Comparison of ENCODE assay signal across 8 mouse cellular contexts in the genomic region with DNA sequence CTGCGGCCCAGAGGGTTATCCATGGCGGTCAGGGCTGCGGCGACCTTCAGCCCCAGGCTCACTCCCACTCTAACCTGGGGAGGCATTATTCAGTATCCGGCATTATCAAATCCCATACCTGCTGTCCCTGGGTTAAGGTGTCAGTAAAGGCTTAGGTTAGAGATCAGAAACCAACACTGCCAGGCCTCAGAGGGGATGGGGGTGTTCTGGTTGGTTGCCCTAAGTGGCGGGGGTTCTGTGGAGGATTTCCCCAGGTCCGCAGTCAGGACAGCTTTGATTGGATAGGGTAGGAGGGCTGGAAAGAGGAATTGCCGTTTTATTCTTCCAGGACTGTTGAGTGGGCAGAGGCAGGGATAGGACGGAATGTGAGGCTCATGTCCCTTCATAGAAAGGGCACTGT. TPM values are rescaled to one million over a fixed set of nuclear protein-coding genes. Genes with fewer than 3 reads are reported as not detected.
DNase-seq lines count a peak whose midpoint lies in the region; ATAC-seq and TF ChIP-seq lines count a peak whose summit lies in the region.

No protein-coding gene starts in this region.

- peak overlapping the region; percentile 98 for H3K27ac ChIP-seq in heart, embryonic 15.5 days
- peak overlapping the region; percentile 91 for H3K27ac ChIP-seq in forebrain, postnatal 0 days (ENCODE audit: low read depth, low read length)
- H3K27ac ChIP-seq in macrophage, result 0 out of 2 replicates have a peak overlapping the region, but pooled peaks have one; percentile 58

- peaks cover 35% of the 10 kb centered on the region for H3K27me3 ChIP-seq in heart, embryonic 15.5 days
- H3K27me3 ChIP-seq in G1E (ENCODE audit: insufficient read depth, low read length), result peaks cover 6% of the 10 kb centered on the region; the same call in 1 of the 2 replicates
- peaks cover 27% of the 10 kb centered on the region for H3K27me3 ChIP-seq in forebrain, postnatal 0 days (ENCODE audit: insufficient read depth, low read length)

- H3K36me3 ChIP-seq in heart, embryonic 15.5 days, result peaks cover 31% of the 10 kb centered on the region
- H3K36me3 ChIP-seq in G1E (replicated peaks) (peaks cover 49% of the 10 kb centered on the region), macrophage (ENCODE audit: inconsistent target) (peaks cover 21% of the 10 kb centered on the region)
- H3K36me3 ChIP-seq in forebrain, postnatal 0 days (ENCODE audit: insufficient read depth), result peaks cover 30% of the 10 kb centered on the region

- peak overlapping the region; percentile 86 for H3K9ac ChIP-seq in heart, embryonic 15.5 days
- H3K9ac ChIP-seq in forebrain, postnatal 0 days, result peak overlapping the region; percentile 92

- no peaks in the 10 kb centered on the region for H3K9me3 ChIP-seq in heart, embryonic 15.5 days (replicated peaks)
- H3K9me3 ChIP-seq in G1E (replicated peaks), result peaks cover 20% of the 10 kb centered on the region
- no peaks in the 10 kb centered on the region for H3K9me3 ChIP-seq in forebrain, postnatal 0 days (ENCODE audit: low read length)

- H3K79me2 ChIP-seq in macrophage (ENCODE audit: inconsistent target), result peaks cover 7% of the 10 kb centered on the region; the same call in 1 of the 2 replicates

- DNase-seq in heart, adult 9 months (ENCODE audit: low spot score in 2 of 2), result no peak
- DNase-seq in G1E (ENCODE audit: low spot score), result no peak
- DNase-seq in forebrain, postnatal 0 days, result no peak
- DNase-seq in left cerebral cortex, adult 18-20 months (ENCODE audit: low spot score in 2 of 2), result no peak
- DNase-seq in adrenal gland, adult 8-10 months, result no peak
- no peak for DNase-seq in layer of hippocampus, adult 11-12 months (ENCODE audit: low spot score)

- peaks cover 38% of the 10 kb centered on the region for H3K4me1 ChIP-seq in heart, embryonic 15.5 days (replicated peaks)
- H3K4me1 ChIP-seq in G1E (ENCODE audit: insufficient read depth, low read depth, low read length), result peaks cover 55% of the 10 kb centered on the region
- peaks cover 7% of the 10 kb centered on the region; the same call in 1 of the 2 replicates for H3K4me1 ChIP-seq in forebrain, postnatal 0 days (ENCODE audit: insufficient read depth)

- no peak for ATAC-seq in heart, embryonic 15.5 days (replicated peaks; ENCODE audit: insufficient number of reproducible peaks, insufficient read depth, low FRiP score, low read depth)
- no peak for ATAC-seq in G1E (ENCODE audit: extremely low read depth, insufficient number of reproducible peaks, low FRiP score, poor library complexity, severe bottlenecking)
- no peak for ATAC-seq in forebrain, postnatal 0 days

- TF ChIP-seq CTCF in G1E (IDR thresholded peaks at IDR 0.05; ENCODE audit: low read depth, low read length), result no peak
- no peak for TF ChIP-seq CTCF in forebrain, postnatal 0 days (IDR thresholded peaks at IDR 0.05; ENCODE audit: low read depth)

- peak overlapping the region; percentile 95 for H3K4me2 ChIP-seq in heart, embryonic 15.5 days
- peak overlapping the region; percentile 78 for H3K4me2 ChIP-seq in forebrain, postnatal 0 days (ENCODE audit: low read depth)

- H3K4me3 ChIP-seq in heart, embryonic 15.5 days, result peak overlapping the region; percentile 92
- peak overlapping the region; percentile 86 for H3K4me3 ChIP-seq in G1E (ENCODE audit: low read depth, low read length)
- peak overlapping the region; percentile 70 for H3K4me3 ChIP-seq in forebrain, postnatal 0 days (ENCODE audit: low read depth, low read length)
- H3K4me3 ChIP-seq in macrophage (ENCODE audit: inconsistent target), result peak overlapping the region; percentile 45; the same call in 1 of the 2 replicates

- WGBS in heart, embryonic 15.5 days, result 49% methylated on average over 9 of the region's 9 CpGs
- WGBS in forebrain, postnatal 0 days, result 49% methylated on average over 9 of the region's 9 CpGs
- WGBS in macrophage (ENCODE audit: missing documents), result 74% methylated on average over 9 of the region's 9 CpGs

RNA-seq across cellular contexts. Expression of a gene that starts 0.7 kb away (rescaled TPM):
- 7.0 and 8.2 TPM in 2 replicates for polyA plus RNA-seq in heart, embryonic 15.5 days (2015; fragmentation: Nextera tagmentation; extraction: Ambion mirVana)
- total RNA-seq in G1E (2014; fragmentation: Nextera tagmentation) (9.5 and 15.0 TPM in 2 replicates), G1E (2017) (26.2 and 27.8 TPM in 2 replicates)
- polyA plus RNA-seq in G1E (2012) (62.3 and 64.6 TPM in 2 replicates), macrophage (2018) (8.7 to 28.2 TPM (median 22.9 TPM) in 3 replicates)
- total RNA-seq in forebrain, postnatal 0 days (2014; rRNA removed), result 34.6 and 37.6 TPM in 2 replicates
- 24.0 and 24.2 TPM in 2 replicates for polyA plus RNA-seq in forebrain, postnatal 0 days (2015; fragmentation: Nextera tagmentation; extraction: Ambion mirVana)
- 1 to 10 TPM in 20 of 26 experiments, under 1 TPM in 2, not detected in 4; 0.90 to 5.9 (median 2.2) TPM for total RNA-seq in macrophage (2018; cell fraction: chromatin; rRNA removed)
- total RNA-seq in macrophage (2018; cell fraction: cytosol; rRNA removed), result 10 to 100 TPM; 10.7 to 28.9 (median 17.2) TPM
- total RNA-seq in macrophage (2018; cell fraction: nucleus; rRNA removed), result 10 to 100 TPM in 5 of 26 experiments, 1 to 10 TPM in 21; 3.4 to 16.4 (median 7.6) TPM
- total RNA-seq in left cerebral cortex, adult 18-20 months (2021), result 10 to 100 TPM; 27.7 to 28.6 TPM
- total RNA-seq in adrenal gland, adult 8-10 months (2022), result 10 to 100 TPM; 18.7 to 28.6 (median 24.6) TPM

RNA-seq across cellular contexts. Expression of a gene that starts 2.5 kb away (rescaled TPM):
- polyA plus RNA-seq in heart, embryonic 15.5 days (2015; fragmentation: Nextera tagmentation; extraction: Ambion mirVana), result 1.2 and 1.3 TPM in 2 replicates
- total RNA-seq in G1E (2014; fragmentation: Nextera tagmentation), result not detected in 2 replicates
- 0.27 and 0.35 TPM in 2 replicates for total RNA-seq in G1E (2017)
- polyA plus RNA-seq in G1E (2012), result 0.61 and 0.69 TPM in 2 replicates
- total RNA-seq in forebrain, postnatal 0 days (2014; rRNA removed), result 3.7 and 5.2 TPM in 2 replicates
- polyA plus RNA-seq in forebrain, postnatal 0 days (2015; fragmentation: Nextera tagmentation; extraction: Ambion mirVana), result 3.5 and 4.1 TPM in 2 replicates
- total RNA-seq in macrophage (2018; cell fraction: chromatin; rRNA removed), result not detected
- 1 to 10 TPM in 5 of 26 experiments, under 1 TPM in 21; 0.34 to 1.5 (median 0.81) TPM for total RNA-seq in macrophage (2018; cell fraction: cytosol; rRNA removed)
- total RNA-seq in macrophage (2018; cell fraction: nucleus; rRNA removed), result 1 to 10 TPM in 1 of 26 experiments, under 1 TPM in 9, not detected in 16; 0.33 to 1.0 (median 0.61) TPM
- 0.43 to 1.6 TPM (median 0.93 TPM) in 3 replicates for polyA plus RNA-seq in macrophage (2018)
- total RNA-seq in left cerebral cortex, adult 18-20 months (2021), result 1 to 10 TPM; 1.5 TPM
- under 1 TPM; 0.22 to 0.73 (median 0.51) TPM for total RNA-seq in adrenal gland, adult 8-10 months (2022)

RNA-seq across cellular contexts. Expression of a gene that starts 4.7 kb away (rescaled TPM):
- polyA plus RNA-seq in heart, embryonic 15.5 days (2015; fragmentation: Nextera tagmentation; extraction: Ambion mirVana), result 0.96 and 1.1 TPM in 2 replicates
- total RNA-seq in G1E (2014; fragmentation: Nextera tagmentation), result not detected in 2 replicates
- not detected in 2 replicates for total RNA-seq in G1E (2017)
- polyA plus RNA-seq in G1E (2012), result not detected in 2 replicates
- 3.5 and 5.0 TPM in 2 replicates for total RNA-seq in forebrain, postnatal 0 days (2014; rRNA removed)
- 6.9 and 9.9 TPM in 2 replicates for polyA plus RNA-seq in forebrain, postnatal 0 days (2015; fragmentation: Nextera tagmentation; extraction: Ambion mirVana)
- total RNA-seq in macrophage (2018; cell fraction: chromatin; rRNA removed), result not detected
- not detected for total RNA-seq in macrophage (2018; cell fraction: cytosol; rRNA removed)
- not detected for total RNA-seq in macrophage (2018; cell fraction: nucleus; rRNA removed)
- polyA plus RNA-seq in macrophage (2018), result not detected in 3 replicates
- total RNA-seq in left cerebral cortex, adult 18-20 months (2021), result 1 to 10 TPM; 2.0 to 2.1 TPM
- under 1 TPM; 0.34 to 0.73 (median 0.43) TPM for total RNA-seq in adrenal gland, adult 8-10 months (2022)

RNA-seq across cellular contexts. Expression of a gene that starts 10.4 kb away (rescaled TPM):
- polyA plus RNA-seq in heart, embryonic 15.5 days (2015; fragmentation: Nextera tagmentation; extraction: Ambion mirVana), result not detected in 2 replicates
- total RNA-seq in G1E (2014; fragmentation: Nextera tagmentation) (not detected in 2 replicates), G1E (2017) (0.05 TPM in 1 of 2 replicates, not detected in the other)
- polyA plus RNA-seq in G1E (2012) (not detected in 2 replicates), macrophage (2018) (not detected in 3 replicates)
- 0.10 and 0.23 TPM in 2 replicates for total RNA-seq in forebrain, postnatal 0 days (2014; rRNA removed)
- polyA plus RNA-seq in forebrain, postnatal 0 days (2015; fragmentation: Nextera tagmentation; extraction: Ambion mirVana), result 0.11 TPM in 1 of 2 replicates, not detected in the other
- not detected for total RNA-seq in macrophage (2018; cell fraction: chromatin; rRNA removed)
- not detected for total RNA-seq in macrophage (2018; cell fraction: cytosol; rRNA removed)
- total RNA-seq in macrophage (2018; cell fraction: nucleus; rRNA removed), result not detected
- 1 to 10 TPM in 1 of 2 experiments, under 1 TPM in 1; 0.82 to 1.0 TPM for total RNA-seq in left cerebral cortex, adult 18-20 months (2021)
- total RNA-seq in adrenal gland, adult 8-10 months (2022), result under 1 TPM in 1 of 4 experiments, not detected in 3; 0.09 TPM

RNA-seq across cellular contexts. Expression of a gene that starts 18.8 kb away (rescaled TPM):
- polyA plus RNA-seq in heart, embryonic 15.5 days (2015; fragmentation: Nextera tagmentation; extraction: Ambion mirVana), result 85.3 and 96.9 TPM in 2 replicates
- total RNA-seq in G1E (2014; fragmentation: Nextera tagmentation) (147 and 164 TPM in 2 replicates), G1E (2017) (130 and 148 TPM in 2 replicates)
- polyA plus RNA-seq in G1E (2012) (68.4 and 78.1 TPM in 2 replicates), macrophage (2018) (37.1 to 52.3 TPM (median 40.4 TPM) in 3 replicates)
- 88.4 and 93.8 TPM in 2 replicates for total RNA-seq in forebrain, postnatal 0 days (2014; rRNA removed)
- 94.9 and 95.1 TPM in 2 replicates for polyA plus RNA-seq in forebrain, postnatal 0 days (2015; fragmentation: Nextera tagmentation; extraction: Ambion mirVana)
- 100 to 1,000 TPM in 15 of 26 experiments, 10 to 100 TPM in 11; 46.3 to 230 (median 112) TPM for total RNA-seq in macrophage (2018; cell fraction: chromatin; rRNA removed)
- total RNA-seq in macrophage (2018; cell fraction: cytosol; rRNA removed), result 10 to 100 TPM; 30.0 to 46.2 (median 38.9) TPM
- 10 to 100 TPM; 24.0 to 80.6 (median 40.6) TPM for total RNA-seq in macrophage (2018; cell fraction: nucleus; rRNA removed)
- 100 to 1,000 TPM; 111 to 119 TPM for total RNA-seq in left cerebral cortex, adult 18-20 months (2021)
- 10 to 100 TPM; 79.1 to 93.1 (median 87.8) TPM for total RNA-seq in adrenal gland, adult 8-10 months (2022)
